Mouse (Mus musculus): Measurements from ENCODE around the gene Zc3h7b.

Gene Zc3h7b

DNA sequence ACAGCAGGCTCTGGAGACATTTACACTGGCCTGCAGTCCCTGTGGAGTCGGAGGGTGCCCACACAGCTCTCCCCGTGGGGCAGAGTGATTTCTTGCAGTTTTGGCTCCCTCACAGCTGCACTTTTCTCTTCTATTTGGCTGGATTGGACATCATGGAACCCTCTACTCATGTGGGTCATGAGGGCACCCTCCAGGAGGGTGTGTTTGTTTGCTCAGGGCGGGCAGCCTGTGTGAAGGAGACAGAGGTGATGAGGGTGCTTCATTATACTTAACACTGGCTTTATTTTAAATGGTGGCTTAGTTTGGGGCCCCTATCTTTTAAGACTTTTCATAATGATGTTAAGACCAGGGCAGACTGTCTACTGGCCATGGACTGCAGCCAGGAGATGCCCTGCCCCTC is 80.0 kb downstream of the Zc3h7b start:
- no peak for DNase-seq

DNA sequence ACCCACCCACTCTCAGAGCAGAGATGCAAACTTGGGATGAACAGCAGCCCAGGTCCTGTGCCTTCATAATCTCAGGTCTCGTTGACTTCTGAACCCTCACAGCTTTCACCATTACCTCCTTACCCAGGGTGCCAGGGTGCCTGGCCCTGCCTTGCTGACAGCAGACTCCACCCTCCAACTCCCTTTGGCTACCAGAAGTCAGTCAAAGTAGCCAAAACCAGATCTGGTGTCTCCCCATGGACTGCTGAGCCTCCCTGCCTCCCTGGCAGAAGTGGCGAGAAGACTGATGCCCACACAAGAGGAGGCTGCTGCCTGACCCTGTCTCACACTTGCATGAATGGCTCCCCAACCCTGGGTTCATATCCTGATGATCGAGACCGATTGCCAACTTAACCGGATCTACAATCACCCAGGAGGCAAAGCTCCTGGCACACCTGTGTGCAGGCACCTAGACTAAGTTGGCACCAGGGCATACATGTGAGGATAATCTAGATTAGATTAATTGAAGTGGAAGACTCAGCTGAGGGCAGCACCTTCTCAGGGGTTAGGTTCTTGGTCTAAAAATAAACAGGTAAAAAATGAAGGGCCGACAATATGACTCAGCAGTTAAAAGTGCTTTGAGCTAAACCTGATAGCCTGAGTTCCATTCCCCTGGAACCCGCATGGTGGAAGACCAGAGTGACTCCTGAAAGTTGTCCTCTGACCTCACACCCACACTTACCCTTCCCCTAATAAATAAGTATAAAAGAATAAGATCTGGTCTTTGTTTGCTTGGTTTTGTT is 83.8 kb downstream of the Zc3h7b start:
- DNase-seq, result no peak

DNA sequence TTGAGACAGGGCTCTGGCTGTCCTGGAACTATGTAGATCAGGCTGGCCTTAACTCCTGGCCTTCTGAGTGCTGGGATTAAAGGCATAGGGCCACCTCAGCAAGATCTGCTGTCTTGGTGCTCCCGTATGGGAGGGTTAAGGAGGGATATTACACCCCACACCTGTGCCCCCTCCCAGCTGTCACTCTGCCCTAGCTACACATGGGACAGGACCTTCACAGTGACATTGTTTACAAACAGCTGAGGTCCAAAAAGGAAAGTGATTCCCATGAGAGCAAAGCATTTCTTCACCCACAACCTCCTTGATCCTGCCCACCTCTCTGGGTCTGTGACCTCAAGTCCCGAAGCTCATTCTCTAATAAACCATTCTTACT is 84.3 kb downstream of the Zc3h7b start:
- no peak for DNase-seq

DNA sequence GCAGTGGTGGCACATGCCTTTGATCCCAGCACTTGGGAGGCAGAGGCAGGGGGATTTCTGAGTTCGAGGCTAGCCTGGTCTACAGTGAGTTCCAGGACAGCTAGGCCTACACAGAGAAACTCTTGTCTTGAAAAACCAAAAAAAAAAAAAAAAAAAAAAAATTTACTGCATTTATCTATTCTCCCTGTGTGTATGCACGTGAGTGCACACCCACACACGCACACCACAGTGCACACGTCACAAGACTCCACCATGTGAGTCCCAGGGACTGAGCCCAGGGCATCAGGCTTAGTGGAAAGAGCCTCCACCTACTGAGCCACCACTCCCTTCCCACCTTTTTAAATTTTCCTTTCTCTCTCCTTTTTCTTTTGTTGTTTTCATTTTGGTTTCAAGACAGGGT is 85.7 kb downstream of the Zc3h7b start:
- no peak for DNase-seq

DNA sequence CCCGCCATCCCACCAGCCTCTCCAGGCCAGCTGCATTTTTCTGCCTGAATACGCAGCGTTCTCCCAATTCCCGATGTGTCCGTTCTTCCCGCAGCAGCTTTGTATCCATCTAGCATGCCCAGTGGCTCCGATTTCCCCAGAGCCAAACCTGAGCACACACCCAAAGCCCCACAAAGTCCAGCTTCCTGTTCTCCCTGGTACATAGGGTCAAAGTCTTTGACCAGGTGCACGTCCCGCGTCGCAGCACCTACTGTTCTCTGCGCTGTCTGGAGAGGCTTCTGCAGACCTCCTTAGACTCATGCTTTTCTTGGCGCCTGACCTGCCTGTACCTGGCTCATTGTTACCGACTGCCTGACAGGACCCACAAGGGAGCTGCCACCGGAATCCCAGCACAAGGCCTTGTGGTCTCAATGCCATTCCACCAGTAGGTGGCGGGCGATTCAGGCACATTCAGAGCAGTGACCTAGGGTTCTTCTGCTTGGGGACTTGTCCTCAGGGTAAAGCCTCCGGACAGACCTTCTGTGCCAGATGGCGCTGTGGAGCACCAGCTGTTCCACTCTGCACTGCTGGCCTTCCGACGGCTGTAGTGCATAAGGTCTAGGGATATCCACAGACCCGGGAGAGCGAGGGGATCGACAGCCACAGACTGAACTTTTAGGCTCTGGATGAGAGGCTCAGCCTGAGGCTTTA is 86.4 kb downstream of the Zc3h7b start:
- DNase-seq, result peak; percentile 91

DNA sequence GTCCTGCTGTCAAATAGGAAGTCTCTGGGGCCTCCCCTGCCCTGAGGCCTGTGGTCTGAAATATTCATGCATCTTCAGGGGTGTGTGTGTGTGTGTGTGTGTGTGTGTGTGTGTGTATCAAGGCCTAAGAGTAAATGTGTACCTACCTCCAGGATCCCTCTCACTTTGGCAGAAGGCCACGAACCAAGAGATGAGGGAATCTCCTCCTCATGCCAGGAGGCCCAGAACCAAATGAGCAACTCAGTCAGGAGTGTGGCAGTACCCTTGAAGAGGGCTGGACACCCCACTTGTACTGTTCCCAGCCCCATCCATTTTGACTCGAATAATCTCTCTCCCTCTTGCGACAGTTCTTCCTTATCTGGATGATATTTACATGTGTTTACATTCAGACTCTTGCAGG is 87.4 kb downstream of the Zc3h7b start:
- DNase-seq, result no peak

DNA sequence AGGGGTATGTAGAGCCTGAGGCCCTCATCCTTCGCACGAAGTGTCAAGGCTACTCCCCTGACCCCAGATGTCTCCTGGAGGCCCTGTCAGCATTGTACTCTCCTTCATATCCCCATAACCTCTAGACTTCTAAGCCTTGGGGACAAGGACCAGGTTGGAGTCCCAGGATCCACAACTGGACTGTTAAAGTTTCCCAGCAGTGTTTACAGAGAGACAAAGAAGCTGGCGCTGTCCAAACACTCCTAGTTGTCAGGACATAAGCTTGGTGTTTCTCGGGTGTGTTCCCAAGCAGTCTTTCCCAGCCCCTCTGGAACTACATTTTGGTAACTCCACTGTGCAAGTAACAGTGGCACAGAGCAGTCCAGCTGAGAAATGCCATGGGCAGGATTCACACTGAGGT is 88.6 kb downstream of the Zc3h7b start:
- no peak for DNase-seq

DNA sequence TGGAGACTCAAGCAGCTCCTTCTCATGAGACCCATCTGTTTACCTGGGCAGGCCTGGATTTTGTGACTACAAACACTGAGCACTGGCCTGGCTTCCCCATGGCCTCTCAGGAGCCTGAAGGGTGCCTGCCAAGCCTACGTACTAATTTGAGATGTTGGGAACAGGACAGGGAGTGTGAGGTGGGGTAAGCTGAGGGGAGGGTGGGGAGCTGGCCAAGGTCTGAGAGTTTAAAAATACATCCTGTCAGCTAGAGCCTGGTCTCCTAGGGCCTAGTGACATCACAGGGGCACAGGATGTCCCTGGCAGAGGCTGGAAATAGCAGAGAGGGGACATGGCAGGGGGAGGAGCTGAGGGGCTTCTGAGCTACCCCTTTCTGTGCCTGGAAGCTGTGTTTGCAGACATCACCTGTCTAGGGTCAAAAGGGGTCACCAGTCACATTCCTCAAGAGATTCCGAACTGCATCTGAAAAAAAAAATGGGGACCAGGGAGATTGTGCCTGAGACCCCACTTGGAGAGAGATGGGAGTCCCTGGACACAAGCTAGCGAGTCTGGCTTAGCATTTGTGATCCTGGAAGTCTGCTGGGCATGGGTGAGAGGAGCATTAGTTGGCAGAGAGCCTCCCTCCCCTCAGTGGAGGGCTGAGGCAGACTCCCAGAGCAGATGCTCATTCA is 89.4 kb downstream of the Zc3h7b start:
- DNase-seq, result peak; percentile 53

DNA sequence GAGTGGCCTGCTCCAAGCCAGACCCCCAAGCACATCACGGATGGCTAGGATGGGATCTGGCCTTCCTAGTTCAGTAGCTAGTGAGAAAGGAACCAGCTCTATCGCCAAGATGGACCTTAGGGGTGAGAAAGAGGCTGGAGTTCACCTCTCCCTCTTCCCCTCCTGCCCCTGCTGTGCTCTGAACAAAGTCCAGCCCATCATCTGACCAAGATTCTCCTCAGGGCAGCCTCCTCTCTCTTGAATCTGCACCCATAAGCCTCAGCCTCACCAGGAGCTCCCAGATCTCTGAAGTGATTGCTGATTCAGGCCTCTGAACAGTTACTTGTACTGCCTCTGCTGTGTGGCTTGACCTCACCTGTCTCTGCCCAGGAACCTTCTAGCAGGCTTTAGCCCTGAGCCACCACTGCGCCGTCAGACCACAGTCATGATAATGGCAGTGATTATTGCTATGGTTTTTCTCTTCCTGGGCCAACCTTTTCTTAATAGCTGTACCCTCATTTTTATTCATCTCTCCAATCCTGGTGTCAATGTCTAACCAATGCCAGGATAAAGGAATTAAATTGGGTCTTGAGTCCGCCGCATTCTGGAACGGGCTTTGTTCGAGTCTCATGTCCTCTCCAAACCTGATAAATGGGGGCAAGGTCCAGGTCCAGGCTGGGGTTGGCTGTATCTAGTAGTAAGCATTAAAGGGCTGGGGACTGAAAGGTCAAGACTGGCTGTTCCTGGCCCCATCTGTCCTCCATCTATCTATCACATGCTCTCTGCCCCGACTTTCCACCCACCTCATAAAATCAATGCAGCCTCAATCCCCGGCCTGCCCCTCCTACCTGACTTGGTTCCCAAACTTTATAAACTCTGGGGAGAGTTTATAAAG is 90.4 kb downstream of the Zc3h7b start:
- DNase-seq, result no peak

DNA sequence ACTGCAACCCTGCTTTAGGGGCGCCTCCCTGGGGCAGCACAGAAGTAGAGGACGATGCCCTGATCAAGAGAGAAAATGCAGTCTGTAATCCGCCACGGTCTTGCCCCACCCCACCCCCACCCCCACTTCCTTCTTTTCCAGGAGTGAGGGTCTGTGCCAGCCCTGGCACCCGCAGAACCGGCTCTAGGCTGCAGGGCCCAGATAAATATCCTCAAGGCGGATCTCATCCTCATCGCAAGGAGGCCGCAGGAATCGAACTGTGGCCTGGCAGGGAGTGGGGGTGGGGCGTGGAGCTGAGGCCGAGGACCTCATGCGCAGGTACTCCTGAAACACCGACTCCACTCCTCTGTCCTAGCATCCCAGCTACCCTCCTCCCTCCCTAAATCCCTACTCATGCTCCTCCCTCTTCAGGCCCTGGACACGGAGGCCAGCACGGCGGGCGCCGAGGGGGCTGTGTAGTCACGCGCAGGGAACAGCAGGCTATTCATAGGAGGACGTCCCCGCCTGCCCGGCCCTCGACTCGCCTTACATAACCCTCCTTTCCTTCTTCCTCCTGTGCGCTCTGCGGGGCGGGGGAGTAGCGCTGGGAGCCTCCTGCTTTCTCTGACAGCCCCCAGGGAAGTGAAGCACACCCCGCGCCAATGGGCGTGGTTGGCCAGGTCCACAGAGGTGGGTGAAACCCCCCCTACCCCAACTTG is 91.4 kb downstream of the Zc3h7b start:
- peak; percentile 83 for DNase-seq

DNA sequence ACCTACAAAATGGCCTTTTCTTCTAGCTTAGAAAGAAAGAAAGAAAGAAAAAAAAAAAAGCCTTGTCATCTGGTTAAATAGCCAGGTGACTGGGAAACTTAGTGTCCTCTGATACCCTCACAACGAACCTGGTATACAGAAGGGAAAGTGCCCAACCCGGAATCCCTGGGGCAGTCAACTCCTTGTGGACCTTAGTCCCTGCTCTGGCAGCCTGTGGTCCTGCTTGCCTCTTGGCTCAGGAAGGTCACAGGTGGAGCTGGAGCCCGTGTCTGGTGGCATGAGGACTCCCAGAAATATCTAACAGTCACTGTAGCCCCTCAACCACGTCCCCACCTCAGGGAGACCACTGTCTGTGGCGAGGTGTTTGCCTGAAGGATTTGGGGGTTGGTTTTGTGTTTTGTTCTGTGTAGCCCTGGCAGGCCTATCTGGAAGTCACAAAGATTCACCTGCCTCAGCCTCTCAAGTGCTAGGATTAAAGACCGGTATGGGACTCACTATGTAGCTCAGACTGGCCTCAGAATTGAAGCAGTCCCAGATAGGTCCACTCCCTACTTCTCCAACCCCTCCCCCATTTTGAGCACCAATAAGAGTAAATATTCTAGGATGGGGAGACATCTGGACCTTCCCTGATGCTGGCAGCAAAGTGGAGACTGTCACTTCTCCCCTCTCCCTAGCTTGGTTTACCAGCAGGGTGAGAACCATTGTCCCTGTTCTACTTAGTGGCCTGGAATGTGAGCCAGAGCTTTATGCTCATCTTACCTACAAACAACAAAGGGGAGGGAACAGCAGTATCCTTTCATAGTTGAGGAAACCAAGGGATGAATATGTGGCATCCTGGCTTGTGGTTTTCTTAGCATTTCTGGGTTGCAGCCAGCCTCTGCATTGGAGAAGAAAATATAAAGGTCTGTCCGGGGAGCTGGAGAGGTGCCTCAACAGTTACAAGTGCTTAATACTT is 92.4 kb downstream of the Zc3h7b start:
- no peak for DNase-seq

DNA sequence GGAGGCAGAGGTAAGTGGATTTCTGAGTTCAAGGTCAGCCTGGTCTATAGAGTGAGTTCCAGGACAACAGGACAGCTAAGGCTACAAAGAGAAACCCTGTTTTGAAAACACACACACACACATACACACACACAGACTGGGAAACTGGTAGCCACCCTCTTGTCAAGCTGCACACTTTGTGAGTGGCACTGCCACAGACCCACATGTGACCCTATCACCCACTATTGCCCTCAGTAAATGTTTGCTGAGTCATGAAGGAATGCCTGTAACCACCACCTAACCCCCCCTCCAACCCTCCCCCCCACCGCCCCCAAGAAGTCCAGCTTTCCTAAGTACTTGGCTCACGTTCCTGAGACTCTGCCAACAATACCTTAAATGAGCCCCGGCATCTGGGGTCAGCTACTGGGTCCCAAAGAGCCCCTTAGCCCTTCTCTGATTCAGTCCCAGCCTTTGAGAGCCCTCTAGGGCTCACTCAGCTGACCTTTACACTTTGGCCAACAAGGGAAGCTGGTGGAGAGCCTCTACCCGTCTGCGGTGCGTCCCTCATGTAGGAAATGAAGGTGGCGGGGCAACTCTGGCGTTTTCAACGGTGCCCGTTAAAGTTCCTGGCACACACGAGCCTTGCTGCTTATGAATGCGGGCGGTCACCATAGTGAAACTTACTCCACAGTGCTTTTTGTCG is 93.8 kb downstream of the Zc3h7b start:
- no peak for DNase-seq

DNA sequence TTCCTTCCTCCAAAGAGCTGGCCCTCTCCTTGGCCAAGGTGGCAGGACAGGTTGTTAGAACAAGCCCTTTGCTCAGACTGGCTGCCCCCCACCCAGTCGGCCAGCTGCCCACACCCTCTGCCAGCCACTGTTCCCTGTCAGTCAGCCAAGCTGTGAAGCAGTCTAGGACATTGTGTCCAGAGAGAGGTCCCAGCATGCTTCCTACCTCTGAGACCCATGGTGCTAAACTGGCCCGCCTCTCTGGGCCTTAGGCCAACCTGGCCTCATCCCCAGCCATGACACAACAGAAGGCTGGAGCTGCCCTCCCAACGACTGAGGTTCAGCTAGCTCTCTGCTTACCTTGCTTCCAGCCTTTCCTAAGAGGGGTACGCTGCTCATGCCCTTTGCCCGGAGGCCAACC is 94.8 kb downstream of the Zc3h7b start:
- DNase-seq, result peak; percentile 96

DNA sequence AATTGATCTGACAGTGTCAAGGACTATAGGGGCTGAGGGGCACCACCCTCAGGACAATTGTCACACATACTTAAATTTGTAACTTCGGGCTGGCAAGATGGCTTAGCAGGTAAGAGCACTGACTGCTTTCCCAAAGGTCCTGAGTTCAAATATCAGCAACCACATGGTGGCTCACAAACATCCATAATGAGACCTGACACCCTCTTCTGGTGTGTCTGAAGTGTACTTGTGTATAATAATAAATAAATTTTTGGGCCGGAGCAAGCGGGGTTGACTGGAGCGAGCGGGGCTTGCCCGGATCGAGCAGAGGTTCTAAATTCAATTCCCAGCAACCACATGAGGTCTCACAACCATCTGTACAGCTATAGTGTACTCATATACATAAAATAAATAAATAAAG is 95.4 kb downstream of the Zc3h7b start:
- no peak for DNase-seq

DNA sequence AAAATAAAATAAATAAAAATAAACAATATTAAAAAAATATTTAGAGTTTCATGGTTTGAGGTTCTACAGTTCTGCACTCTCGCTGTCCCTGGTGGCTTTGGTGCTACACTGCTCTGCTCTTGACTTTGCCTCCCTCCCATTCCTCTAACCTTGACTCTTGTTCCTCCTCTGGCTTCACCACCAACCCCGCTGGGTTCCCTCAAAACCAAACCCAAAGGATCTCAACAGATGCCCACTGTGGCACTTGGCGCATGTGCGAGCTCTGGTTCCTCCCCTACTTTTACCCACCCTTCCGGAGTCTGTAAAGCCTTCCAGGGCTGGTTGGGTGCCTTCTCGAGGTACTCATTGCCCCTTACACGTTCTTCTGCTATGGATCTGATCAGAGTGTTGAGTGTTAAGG is 97.4 kb downstream of the Zc3h7b start:
- no peak for DNase-seq

DNA sequence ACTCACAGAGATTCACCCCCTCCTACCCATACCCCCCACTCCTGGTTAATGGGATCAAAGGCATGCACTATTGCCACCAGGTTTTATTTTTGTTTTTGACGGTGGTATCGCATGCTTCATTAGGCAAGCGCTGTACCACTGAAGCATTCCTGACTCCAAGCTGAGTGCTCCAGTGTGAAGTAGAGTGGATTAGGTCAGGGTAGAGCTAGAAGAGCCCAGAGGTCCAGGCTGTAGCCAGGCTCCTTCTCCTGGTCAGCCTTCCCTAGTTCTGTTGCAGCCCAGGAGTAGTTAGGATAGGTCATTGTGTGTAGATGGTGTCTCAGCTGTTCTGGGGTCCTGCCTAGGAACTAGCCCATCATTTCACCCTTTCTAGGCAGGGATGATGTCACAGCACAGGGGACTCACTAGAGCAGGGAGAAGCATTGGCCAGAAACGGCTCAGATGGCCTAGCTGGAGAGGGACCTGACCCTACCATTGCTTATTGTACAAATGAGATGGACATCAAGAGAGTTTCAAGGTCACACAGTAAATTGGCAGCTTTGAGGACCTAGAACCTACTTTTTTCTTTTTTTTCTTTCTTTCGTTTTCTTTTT is 100.3 kb downstream of the Zc3h7b start:
- no peak for DNase-seq

DNA sequence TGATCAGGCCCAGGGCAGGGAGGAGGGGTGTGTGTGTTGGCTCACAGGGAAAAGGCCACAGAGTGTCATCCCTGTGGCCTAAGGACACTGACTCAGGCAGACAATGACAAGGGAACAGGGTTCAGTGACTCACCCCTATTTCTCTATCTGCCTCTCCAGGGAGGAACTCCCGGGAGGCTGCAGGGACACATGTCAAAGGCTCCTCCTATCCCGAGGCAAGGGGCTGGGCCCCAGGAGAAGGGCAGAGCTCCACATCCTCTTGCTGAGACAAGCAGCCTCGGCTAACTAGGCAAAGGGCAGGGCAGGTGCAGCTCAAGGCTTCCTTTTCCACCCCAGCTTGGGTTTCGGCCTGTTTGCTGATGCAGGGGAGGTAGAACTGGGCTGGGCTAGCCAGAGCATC is 100.9 kb downstream of the Zc3h7b start:
- DNase-seq, result no peak

Data from cerebellum, adult 8-10 months (tissue).